Mouse (Mus musculus) erythroblast, embryonic 14.5 days (primary cell): Measurements from ENCODE around the gene Cacna1c.

Experiments
- GATA1 ChIP-seq: IDR thresholded peaks from 2 replicates; pipeline ENCODE4 v1.6.1; 2012; ENCODE audit warnings: low read length, inconsistent platforms, mixed read lengths
- TAL1 ChIP-seq: IDR thresholded peaks from 3 replicates; pipeline ENCODE4 v1.6.1; 2012; ENCODE audit warnings: low read length, inconsistent platforms, mixed read lengths

- TF ChIP-seq GATA1 (no peak), TAL1 (no peak)
Measured at GRCm38 (mm10) chr6:118770396-118770795, 425.8 kb downstream of the Cacna1c start.
